Mouse (Mus musculus) kidney, adult 2 months (tissue): Measurements from ENCODE around the gene Ssh3.
A peak's percentile ranks its signal among the peaks of the same experiment; 100 is the strongest.

Source experiments
- CTCF ChIP-seq: fragments of 200-500 bp; conservative IDR thresholded peaks from 2 replicates; pipeline ENCODE4 v1.5.1; 2011; ENCODE audit warnings: low read depth, mild to moderate bottlenecking, control low read depth, low read length, moderate library complexity, mixed read lengths; ENCODE audit not compliant: insufficient read depth, insufficient read length
- POLR2A ChIP-seq: fragments of 200-500 bp; IDR thresholded peaks from one replicate; pipeline ENCODE4 v1.6.1; 2011; ENCODE audit warnings: low read depth, low read length, control low read depth

DNA sequence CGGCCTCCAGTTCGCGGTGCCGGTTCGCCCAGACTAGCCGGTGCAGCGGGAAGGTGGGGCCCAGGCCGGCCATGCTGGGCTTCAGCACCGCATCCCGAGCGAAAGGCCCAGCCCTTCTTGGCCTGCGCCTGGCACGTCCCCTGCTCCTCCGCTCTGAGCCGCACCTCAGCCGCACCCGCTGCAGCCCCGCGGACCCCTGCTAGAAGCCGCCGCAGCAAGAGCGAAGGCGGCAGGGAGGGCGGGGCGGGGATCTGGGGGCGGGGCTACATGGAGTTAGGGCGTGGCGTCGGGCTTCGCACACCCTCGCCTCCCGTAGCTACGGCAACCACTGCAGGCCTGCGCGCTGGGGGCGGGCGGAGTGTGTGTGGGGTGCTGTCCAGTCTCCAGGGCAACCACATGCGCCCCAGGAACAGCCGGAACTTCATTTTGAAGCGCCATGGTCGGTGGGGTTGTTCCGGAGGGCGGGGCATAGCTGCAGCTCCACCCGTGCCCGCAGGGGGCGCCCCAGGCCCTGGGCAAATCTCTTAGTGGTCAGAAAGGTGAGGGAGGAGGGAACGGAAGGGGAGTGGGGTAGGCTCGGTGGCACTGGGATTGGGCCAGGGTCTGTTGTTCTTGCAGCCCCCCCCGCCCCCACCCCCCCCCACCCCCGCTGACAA, 14.0 kb upstream of the Ssh3 start, which contains the start of gene Ankrd13d:
- TF ChIP-seq CTCF (peak; percentile 64), POLR2A (no peak)
